Comparison of ENCODE assay signal across 9 mouse cellular contexts in the genomic region with DNA sequence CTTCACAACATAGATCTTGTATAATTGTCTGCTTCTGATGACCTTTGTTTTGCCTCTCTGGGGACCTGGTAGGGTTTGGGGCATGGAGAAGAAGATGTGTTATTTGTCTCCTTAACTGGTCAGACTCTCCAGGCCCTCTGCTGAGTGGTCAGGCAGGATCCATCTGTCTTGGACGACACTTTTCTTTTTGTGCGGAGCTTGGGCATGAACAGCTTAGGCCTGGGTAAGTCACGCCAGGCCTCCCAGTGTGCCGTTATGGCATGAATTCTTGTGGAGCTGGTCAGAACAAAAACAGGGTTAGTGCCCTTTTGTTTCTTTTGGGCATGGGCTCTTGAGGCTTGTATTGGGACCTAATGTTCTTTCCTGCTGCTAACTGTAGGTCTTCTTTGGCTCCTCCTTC.
DNase-seq lines count a peak whose midpoint lies in the region; ATAC-seq and TF ChIP-seq lines count a peak whose summit lies in the region.
"Had no signal": no experiment of that assay in that cellular context is flagged by ENCODE, and none has a peak within 500 bp of the region (broad histone marks: within the 10 kb centered on the region; RNA-seq: fewer than 3 reads in every experiment).

No protein-coding gene starts in this region.

- H3K36me3 ChIP-seq in heart, embryonic 10.5 days = no peaks in the 10 kb centered on the region
- H3K36me3 ChIP-seq in spleen, adult 2 months (ENCODE audit: control insufficient read depth, insufficient read depth, low read length) = no peaks in the 10 kb centered on the region
- no peaks in the 10 kb centered on the region for H3K36me3 ChIP-seq in hindbrain, embryonic 12.5 days
- no peaks in the 10 kb centered on the region for H3K36me3 ChIP-seq in stomach, embryonic 16.5 days (ENCODE audit: control insufficient read depth, insufficient read depth, low read length)

- 81% methylated on average over 4 of the region's 4 CpGs for WGBS in heart, embryonic 10.5 days
- WGBS in spleen, adult 2 months = 92% methylated on average over 4 of the region's 4 CpGs
- 34% methylated on average over 4 of the region's 4 CpGs for WGBS in hindbrain, embryonic 12.5 days
- 63% methylated on average over 4 of the region's 4 CpGs for WGBS in stomach, embryonic 16.5 days

- H3K4me1 ChIP-seq in heart, embryonic 10.5 days = peaks cover 49% of the 10 kb centered on the region
- peaks cover 2% of the 10 kb centered on the region for H3K4me1 ChIP-seq in spleen, adult 2 months (ENCODE audit: control insufficient read depth, insufficient read depth, insufficient read length)
- peaks cover 31% of the 10 kb centered on the region for H3K4me1 ChIP-seq in hindbrain, embryonic 12.5 days
- H3K4me1 ChIP-seq in stomach, embryonic 16.5 days (ENCODE audit: control insufficient read depth, insufficient read depth, low read length) = peaks cover 46% of the 10 kb centered on the region

- H3K9ac ChIP-seq in hindbrain, embryonic 12.5 days = no peak overlapping the region
- 0 out of 2 replicates have a peak overlapping the region, but pooled peaks have one; percentile 14 for H3K9ac ChIP-seq in stomach, embryonic 16.5 days (ENCODE audit: low read length)

- no peaks in the 10 kb centered on the region for H3K27me3 ChIP-seq in heart, embryonic 10.5 days (ENCODE audit: insufficient read depth, poor library complexity, severe bottlenecking)
- no peaks in the 10 kb centered on the region for H3K27me3 ChIP-seq in spleen, adult 2 months (ENCODE audit: control insufficient read depth, insufficient read depth, low read length)
- H3K27me3 ChIP-seq in hindbrain, embryonic 12.5 days = no peaks in the 10 kb centered on the region
- H3K27me3 ChIP-seq in stomach, embryonic 16.5 days (ENCODE audit: control insufficient read depth, insufficient read depth, low read length) = no peaks in the 10 kb centered on the region

- no peak for ATAC-seq in hindbrain, embryonic 12.5 days (ENCODE audit: low FRiP score)
- ATAC-seq in stomach, embryonic 16.5 days (ENCODE audit: insufficient read depth, low FRiP score) = no peak
- ATAC-seq in activated CD4-positive, CD25-positive, alpha-beta regulatory T cell, adult 4 months = no peak

- no peak for DNase-seq in heart, embryonic 10.5 days (ENCODE audit: low spot score)
- no peak for DNase-seq in heart, adult 8-10 months (ENCODE audit: low spot score)
- DNase-seq in spleen, adult 2 months (ENCODE audit: low read depth in 1 of 2, low spot score in 2 of 2) = no peak
- no peak for DNase-seq in spleen, adult 12 weeks (ENCODE audit: low spot score)
- DNase-seq in layer of hippocampus, postnatal 10 days (ENCODE audit: low spot score in 2 of 2) = no peak
- DNase-seq: right cerebral cortex, postnatal 25 days had no signal

- H3K27ac ChIP-seq in heart, embryonic 10.5 days = peak overlapping the region; percentile 86
- peak overlapping the region; percentile 23; the same call in 1 of the 2 replicates for H3K27ac ChIP-seq in spleen, adult 2 months (ENCODE audit: insufficient read depth, low read length)
- peak overlapping the region; percentile 36; the same call in 1 of the 2 replicates for H3K27ac ChIP-seq in hindbrain, embryonic 12.5 days
- H3K27ac ChIP-seq in stomach, embryonic 16.5 days (ENCODE audit: low read length) = peak overlapping the region; percentile 83

- no peak overlapping the region for H3K4me3 ChIP-seq in heart, embryonic 10.5 days
- no peak overlapping the region for H3K4me3 ChIP-seq in spleen, adult 2 months (ENCODE audit: extremely low read depth, insufficient read depth, insufficient read length)
- H3K4me3 ChIP-seq in hindbrain, embryonic 12.5 days = no peak overlapping the region
- no peak overlapping the region for H3K4me3 ChIP-seq in stomach, embryonic 16.5 days (replicated peaks; ENCODE audit: low read length)

- no peak for TF ChIP-seq CTCF in spleen, adult 2 months (IDR thresholded peaks at IDR 0.05; ENCODE audit: extremely low read depth, insufficient read depth, insufficient read length, insufficient replicate concordance)

- no peaks in the 10 kb centered on the region for H3K9me3 ChIP-seq in heart, embryonic 10.5 days
- no peaks in the 10 kb centered on the region for H3K9me3 ChIP-seq in hindbrain, embryonic 12.5 days (replicated peaks)
- H3K9me3 ChIP-seq in stomach, embryonic 16.5 days (replicated peaks; ENCODE audit: control insufficient read depth, low read length) = no peaks in the 10 kb centered on the region

- H3K4me2 ChIP-seq in hindbrain, embryonic 12.5 days (replicated peaks) = no peak overlapping the region
- no peak overlapping the region for H3K4me2 ChIP-seq in stomach, embryonic 16.5 days (ENCODE audit: low read depth, low read length)

- no peak for TF ChIP-seq POLR2A in spleen, adult 2 months (IDR thresholded peaks at IDR 0.05; ENCODE audit: low read depth, low read length)

Comparison
In these comparisons a context has a peak if more than half of its experiments do, and no peak if none do; other contexts are left out.
1. H3K27ac ChIP-seq: peak in every context shown above with its lines; median percentile 86 in heart, embryonic 10.5 days; 83 in stomach, embryonic 16.5 days; 36 in hindbrain, embryonic 12.5 days; 23 in spleen, adult 2 months.